Mouse (Mus musculus): ENCODE results near the gene Clcf1. TPM values are rescaled to one million over a fixed set of nuclear protein-coding genes. Genes with fewer than 3 reads are reported as not detected.

Gene Clcf1
- total and polyA plus RNA-seq, 3 experiments = 0.42 to 2.3 TPM; not detected in 1

- Histone ChIP-seq H3K27me3 (ENCODE audit: control insufficient read depth in 1 of 2, insufficient read depth in 2 of 2, low read length in 2 of 2) (no peaks in the 10 kb centered on the region), H3K4me3 (ENCODE audit: control insufficient read depth in 1 of 2, insufficient read depth in 1 of 2, low read depth in 2 of 2, low read length in 2 of 2) (no peak overlapping the region), H3K4me1 (ENCODE audit: control insufficient read depth in 1 of 2, insufficient read depth in 2 of 2, low read length in 2 of 2) (peaks cover 3% of the 10 kb centered on the region in 2 experiments; a peak in 3 of 4 replicates), H3K79me2 (ENCODE audit: control insufficient read depth, insufficient read depth, low read length, poor library complexity) (no peaks in the 10 kb centered on the region; the same call in 1 of the 2 replicates), H3K9ac (ENCODE audit: control insufficient read depth, low read depth, low read length, poor library complexity, severe bottlenecking) (no peak overlapping the region), H3K9me3 (replicated peaks; ENCODE audit: insufficient read depth, low read length) (no peaks in the 10 kb centered on the region), H3K27ac (ENCODE audit: control insufficient read depth, low read depth, low read length) (no peak overlapping the region), H3K36me3 (ENCODE audit: control insufficient read depth in 1 of 2, insufficient read depth in 2 of 2, low read length in 2 of 2) (no peaks in the 10 kb centered on the region)
- TF ChIP-seq POLR2A (IDR thresholded peaks at IDR 0.05; ENCODE audit: control insufficient read depth in 1 of 2, insufficient read depth in 1 of 2, low read depth in 1 of 2, low read length in 2 of 2, poor library complexity in 1 of 2) (no peak), SIN3A (IDR thresholded peaks at IDR 0.05; ENCODE audit: low read length) (no peak), GABPA (IDR thresholded peaks at IDR 0.05; ENCODE audit: low read depth, low read length) (no peak), CTCF (IDR thresholded peaks at IDR 0.05 in 2 of 3, conservative IDR thresholded peaks at IDR 0.05 in 1 of 3; ENCODE audit: control insufficient read depth in 1 of 3, insufficient read depth in 1 of 3, low read depth in 2 of 3, low read length in 3 of 3, poor library complexity in 1 of 3, severe bottlenecking in 1 of 3) (peak in 1 of 3 experiments; percentile 14; a peak in 1 of 6 replicates), POLR2AphosphoS2 (IDR thresholded peaks at IDR 0.05; ENCODE audit: low read length) (no peak), SMC3 (IDR thresholded peaks at IDR 0.05; ENCODE audit: low read depth, low read length) (peak; percentile 34), MXI1 (IDR thresholded peaks at IDR 0.05; ENCODE audit: low read depth, low read length) (no peak), HCFC1 (IDR thresholded peaks at IDR 0.05; ENCODE audit: low read depth, low read length) (no peak)
- DNase-seq (ENCODE audit: low read depth, low spot score) = no peak
These were observed 51.9 kb downstream of the Clcf1 start for GRCm38 (mm10) chr19:4265956-4266355.

- peak within 1 kb of the TSS; percentile 62 for H3K9ac ChIP-seq (ENCODE audit: control insufficient read depth, low read depth, low read length, poor library complexity, severe bottlenecking)
- no peaks in the 10 kb centered on the region for H3K36me3 ChIP-seq (ENCODE audit: control insufficient read depth in 1 of 2, insufficient read depth in 2 of 2, low read length in 2 of 2)
- H3K4me3 ChIP-seq (ENCODE audit: control insufficient read depth in 1 of 2, insufficient read depth in 1 of 2, low read depth in 2 of 2, low read length in 2 of 2) = peak within 1 kb of the TSS; percentile 63 to 79
- no peak within 1 kb of the TSS for H3K27ac ChIP-seq (ENCODE audit: control insufficient read depth, low read depth, low read length)
- H3K27me3 ChIP-seq (ENCODE audit: control insufficient read depth in 1 of 2, insufficient read depth in 2 of 2, low read length in 2 of 2) = no peaks in the 10 kb centered on the region
- H3K79me2 ChIP-seq (ENCODE audit: control insufficient read depth, insufficient read depth, low read length, poor library complexity) = no peaks in the 10 kb centered on the region; the same call in 1 of the 2 replicates
- peaks cover 3% of the 10 kb centered on the region in 2 experiments; a peak in 3 of 4 replicates for H3K4me1 ChIP-seq (ENCODE audit: control insufficient read depth in 1 of 2, insufficient read depth in 2 of 2, low read length in 2 of 2)
- peak; percentile 76 for DNase-seq (ENCODE audit: low read depth, low spot score)
- H3K9me3 ChIP-seq (replicated peaks; ENCODE audit: insufficient read depth, low read length) = no peaks in the 10 kb centered on the region
- no peak for TF ChIP-seq ZKSCAN1 (IDR thresholded peaks at IDR 0.05; ENCODE audit: low read depth, low read length)
- TF ChIP-seq SMC3 (IDR thresholded peaks at IDR 0.05; ENCODE audit: low read depth, low read length) = no peak
- no peak for TF ChIP-seq E2F4 (IDR thresholded peaks at IDR 0.05; ENCODE audit: borderline replicate concordance, low read depth, low read length)
- TF ChIP-seq ZMIZ1 (IDR thresholded peaks at IDR 0.05; ENCODE audit: low read depth, low read length) = no peak
- no peak for TF ChIP-seq RCOR1 (IDR thresholded peaks at IDR 0.05; ENCODE audit: low read depth, low read length)
- no peak for TF ChIP-seq CHD1 (IDR thresholded peaks at IDR 0.05; ENCODE audit: low read depth, low read length)
- TF ChIP-seq MYB (IDR thresholded peaks at IDR 0.05; ENCODE audit: low read depth, low read length) = no peak
- no peak for TF ChIP-seq CTCF (IDR thresholded peaks at IDR 0.05 in 2 of 3, conservative IDR thresholded peaks at IDR 0.05 in 1 of 3; ENCODE audit: control insufficient read depth in 1 of 3, insufficient read depth in 1 of 3, low read depth in 2 of 3, low read length in 3 of 3, poor library complexity in 1 of 3, severe bottlenecking in 1 of 3)
- no peak for TF ChIP-seq USF1 (IDR thresholded peaks at IDR 0.05; ENCODE audit: low read depth, low read length)
- no peak for TF ChIP-seq GATA1 (IDR thresholded peaks at IDR 0.05; ENCODE audit: low read depth, low read length)
- TF ChIP-seq ZNF384 (IDR thresholded peaks at IDR 0.05; ENCODE audit: low read depth, low read length) = no peak
- no peak for TF ChIP-seq BHLHE40 (IDR thresholded peaks at IDR 0.05; ENCODE audit: borderline replicate concordance, low read depth, low read length)
- TF ChIP-seq ELF1 (IDR thresholded peaks at IDR 0.05; ENCODE audit: low read depth, low read length) = peak; percentile 82
- no peak for TF ChIP-seq GABPA (IDR thresholded peaks at IDR 0.05; ENCODE audit: low read depth, low read length)
- no peak for TF ChIP-seq MEF2A (IDR thresholded peaks at IDR 0.05; ENCODE audit: extremely low read depth, insufficient replicate concordance, low read depth, low read length, poor library complexity, severe bottlenecking)
- TF ChIP-seq JUND (IDR thresholded peaks at IDR 0.05; ENCODE audit: low read depth, low read length) = no peak
- TF ChIP-seq HCFC1 (IDR thresholded peaks at IDR 0.05; ENCODE audit: low read depth, low read length) = peak; percentile 57
- TF ChIP-seq POLR2A (IDR thresholded peaks at IDR 0.05; ENCODE audit: control insufficient read depth in 1 of 2, insufficient read depth in 1 of 2, low read depth in 1 of 2, low read length in 2 of 2, poor library complexity in 1 of 2) = peak in 1 of 2 experiments; percentile 49; a peak in 1 of 4 replicates
- no peak for TF ChIP-seq NRF1 (IDR thresholded peaks at IDR 0.05; ENCODE audit: insufficient read depth, low read depth, low read length, poor library complexity, severe bottlenecking)
- no peak for TF ChIP-seq CHD2 (IDR thresholded peaks at IDR 0.05; ENCODE audit: low read length)
- TF ChIP-seq ETS1 (IDR thresholded peaks at IDR 0.05; ENCODE audit: low read depth, low read length) = no peak
- no peak for TF ChIP-seq USF2 (IDR thresholded peaks at IDR 0.05; ENCODE audit: borderline replicate concordance in 1 of 2, insufficient read depth in 1 of 2, low read depth in 1 of 2, low read length in 2 of 2)
- no peak for TF ChIP-seq POLR2AphosphoS5 (IDR thresholded peaks at IDR 0.05; ENCODE audit: borderline replicate concordance, low read depth, low read length)
- no peak; the same call in 1 of the 2 replicates for TF ChIP-seq NELFE (IDR thresholded peaks at IDR 0.05; ENCODE audit: low read depth, low read length)
- TF ChIP-seq MAZ (IDR thresholded peaks at IDR 0.05; ENCODE audit: low read depth, low read length) = peak; percentile 86; the same call in 1 of the 2 replicates
These were observed 54.7 kb downstream of the Clcf1 start, which contains the start of gene Ssh3 for GRCm38 (mm10) chr19:4268566-4269361. TSS of gene Ssh3 (minus strand) at chr19:4269180.

Measured in MEL (cell line).